Mouse (Mus musculus) brown adipose tissue, adult 24 weeks (tissue): ENCODE results near the gene Ankrd2. TPM values are rescaled to one million over a fixed set of nuclear protein-coding genes. Genes with fewer than 3 reads are reported as not detected.
"Not testable (repeated sequence)": the region's sequence is repeated elsewhere in the genome, so short reads cannot be mapped to it uniquely, and the experiment has no call there.

Experiments
- H3K27ac ChIP-seq: fragments of 200-500 bp; replicated peaks from 2 replicates; pipeline ENCODE4 v1.5.1; 2012; ENCODE audit warnings: low read depth, mild to moderate bottlenecking, low read length
- H3K4me1 ChIP-seq: fragments of 200-500 bp; 2 replicates; pipeline ENCODE4 v1.6.1; 2012; ENCODE audit warnings: low read length, mixed read lengths; ENCODE audit not compliant: control insufficient read depth, insufficient read depth, insufficient read length
- H3K4me3 ChIP-seq: fragments of 200-500 bp; 2 replicates; pipeline ENCODE4 v1.5.1; 2012; ENCODE audit warnings: low read depth, mild to moderate bottlenecking, low read length, moderate library complexity; ENCODE audit not compliant: insufficient read depth
- polyA plus RNA-seq: library from polyadenylated mRNA; stranded (reverse); fragments of >200 nt; gene quantifications from 2 replicates; pipeline ENCODE4 v1.2.4, GENCODE M21; 2012; ENCODE audit not compliant: missing spikeins, insufficient read depth, insufficient read length

Ankrd2 gene
- polyA plus RNA-seq, 1 experiment, result 3.2 TPM

GRCm38 (mm10) chr19:42056719-42057409, 21.1 kb downstream of the Ankrd2 start:
- H3K27ac ChIP-seq, result no peak overlapping the region
- H3K4me3 ChIP-seq, result no peak overlapping the region
- H3K4me1 ChIP-seq, result peaks cover 6% of the 10 kb centered on the region

GRCm38 (mm10) chr19:42058426-42058825, 22.6 kb downstream of the Ankrd2 start:
- Histone ChIP-seq H3K4me1 (peaks cover 6% of the 10 kb centered on the region), H3K4me3 (no peak overlapping the region), H3K27ac (no peak overlapping the region)

GRCm38 (mm10) chr19:42061443-42061842, 25.6 kb downstream of the Ankrd2 start:
- H3K27ac ChIP-seq, result no peak overlapping the region
- H3K4me3 ChIP-seq, result no peak overlapping the region
- no peaks in the 10 kb centered on the region for H3K4me1 ChIP-seq

GRCm38 (mm10) chr19:42068441-42069240, 32.8 kb downstream of the Ankrd2 start:
- Histone ChIP-seq H3K4me3 (peak overlapping the region; percentile 37), H3K4me1 (no peaks in the 10 kb centered on the region), H3K27ac (peak overlapping the region; percentile 44)

- H3K27ac ChIP-seq, result peak overlapping the region; percentile 44; the same call in 1 of the 2 replicates
- H3K4me1 ChIP-seq, result no peaks in the 10 kb centered on the region
- H3K4me3 ChIP-seq, result peak overlapping the region; percentile 37
These were observed 33.4 kb downstream of the Ankrd2 start for GRCm38 (mm10) chr19:42069241-42069525.

GRCm38 (mm10) chr19:42071221-42071620, 35.4 kb downstream of the Ankrd2 start:
- no peak overlapping the region for H3K4me3 ChIP-seq
- H3K27ac ChIP-seq, result no peak overlapping the region
- H3K4me1 ChIP-seq, result no peaks in the 10 kb centered on the region

GRCm38 (mm10) chr19:42071886-42072608, 36.2 kb downstream of the Ankrd2 start:
- H3K4me3 ChIP-seq, result no peak overlapping the region
- no peak overlapping the region for H3K27ac ChIP-seq
- no peaks in the 10 kb centered on the region for H3K4me1 ChIP-seq

- Histone ChIP-seq H3K27ac (no peak overlapping the region), H3K4me3 (no peak overlapping the region), H3K4me1 (no peaks in the 10 kb centered on the region)
These were observed 37.0 kb downstream of the Ankrd2 start for GRCm38 (mm10) chr19:42072802-42073201.

GRCm38 (mm10) chr19:42075051-42075450, 39.3 kb downstream of the Ankrd2 start:
- H3K4me3 ChIP-seq, result no peak overlapping the region
- H3K27ac ChIP-seq, result no peak overlapping the region
- no peaks in the 10 kb centered on the region for H3K4me1 ChIP-seq

- Histone ChIP-seq H3K4me3 (no peak overlapping the region), H3K4me1 (no peaks in the 10 kb centered on the region), H3K27ac (no peak overlapping the region)
These were observed 40.2 kb downstream of the Ankrd2 start for GRCm38 (mm10) chr19:42075992-42076391.

- H3K27ac ChIP-seq, result no peak overlapping the region
- no peak overlapping the region for H3K4me3 ChIP-seq
- H3K4me1 ChIP-seq, result no peaks in the 10 kb centered on the region
These were observed 42.8 kb downstream of the Ankrd2 start for GRCm38 (mm10) chr19:42078566-42078965.

- Histone ChIP-seq H3K27ac (no peak overlapping the region), H3K4me3 (no peak overlapping the region), H3K4me1 (no peaks in the 10 kb centered on the region)
These were observed 43.2 kb downstream of the Ankrd2 start for GRCm38 (mm10) chr19:42079006-42079405.

- H3K4me1 ChIP-seq, result no peaks in the 10 kb centered on the region
- H3K4me3 ChIP-seq, result no peak overlapping the region
- H3K27ac ChIP-seq, result no peak overlapping the region
These were observed 44.1 kb downstream of the Ankrd2 start for GRCm38 (mm10) chr19:42079950-42080349.

GRCm38 (mm10) chr19:42080469-42080868, 44.7 kb downstream of the Ankrd2 start:
- Histone ChIP-seq H3K4me3 (no peak overlapping the region), H3K4me1 (no peaks in the 10 kb centered on the region), H3K27ac (no peak overlapping the region)

- H3K4me1 ChIP-seq, result not testable (repeated sequence)
These were observed 45.8 kb downstream of the Ankrd2 start for GRCm38 (mm10) chr19:42081613-42082012.

More at GRCm38 (mm10) chr19:42081613-42082012, 45.8 kb downstream of the Ankrd2 start:
- H3K27ac ChIP-seq, H3K4me3 ChIP-seq: not testable (repeated sequence)
